Mouse (Mus musculus) natural killer cell, adult 2 months (primary cell): Measurements from ENCODE around the gene Uvssa.

Experiments used
- DNase-seq, 2 experiments: peaks; one replicate each; pipeline ENCODE4 v3.0.0; 2022; ENCODE audit warnings: low spot score in 2 of 2

The Uvssa gene

DNA sequence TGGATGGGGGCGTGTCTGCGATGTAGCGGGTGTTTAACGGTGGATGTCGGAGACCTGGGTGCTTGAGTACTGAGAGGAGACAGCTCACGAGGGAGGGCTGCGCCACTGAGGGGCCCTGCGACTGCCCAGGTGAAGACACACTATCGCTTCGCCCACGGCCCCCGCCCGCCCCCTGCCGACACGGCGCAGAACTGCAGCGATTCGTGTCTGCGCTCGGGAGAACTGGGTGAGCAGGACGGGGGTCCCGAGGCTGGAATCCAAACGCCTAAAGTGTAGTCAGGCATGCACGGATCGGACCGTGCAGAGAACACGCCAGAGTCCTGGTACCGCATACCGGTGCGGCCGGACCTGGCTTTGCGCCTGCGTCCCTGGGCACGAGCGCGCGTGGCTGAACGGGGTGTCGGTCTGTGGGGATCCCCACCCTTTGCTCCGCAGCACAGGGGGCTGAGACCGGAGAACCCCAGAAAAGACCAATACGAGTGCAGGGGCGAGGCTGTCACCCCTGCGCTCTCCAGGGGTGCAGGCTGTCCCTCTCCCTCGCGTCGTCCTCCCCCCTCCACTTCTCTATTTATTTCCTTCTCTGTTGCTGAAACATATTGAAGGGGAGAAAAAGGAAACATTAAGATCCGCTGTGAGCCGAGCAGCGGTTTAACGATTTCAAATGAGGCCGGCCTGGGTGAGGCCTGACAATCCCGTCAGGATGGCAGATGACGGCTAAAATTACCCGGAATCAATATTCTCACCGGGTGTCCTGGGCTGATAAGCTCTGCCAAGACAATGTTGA lies 64.8 kb downstream of the Uvssa start:
- DNase-seq: peak; percentile 25 to 46

DNA sequence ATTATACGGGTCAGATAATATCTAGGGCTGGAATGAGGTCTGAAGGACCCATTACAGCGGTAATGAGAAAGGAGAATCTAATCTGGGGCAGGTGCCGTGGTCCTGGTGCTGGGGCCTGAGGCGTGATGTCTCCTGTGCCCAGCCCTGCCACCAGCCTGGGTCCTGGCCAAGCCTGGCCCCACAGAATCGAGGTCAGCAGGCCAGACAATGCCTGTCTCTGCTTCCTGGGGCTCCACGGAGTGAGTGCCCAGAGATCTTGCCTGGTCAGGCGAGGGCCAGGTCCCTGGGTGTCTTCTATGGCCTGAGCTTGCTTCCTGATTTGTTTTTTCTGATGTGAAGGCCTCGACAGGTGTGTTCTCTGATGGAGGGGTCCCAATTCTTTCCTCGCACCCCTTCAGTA lies 65.4 kb downstream of the Uvssa start:
- no peak for DNase-seq

DNA sequence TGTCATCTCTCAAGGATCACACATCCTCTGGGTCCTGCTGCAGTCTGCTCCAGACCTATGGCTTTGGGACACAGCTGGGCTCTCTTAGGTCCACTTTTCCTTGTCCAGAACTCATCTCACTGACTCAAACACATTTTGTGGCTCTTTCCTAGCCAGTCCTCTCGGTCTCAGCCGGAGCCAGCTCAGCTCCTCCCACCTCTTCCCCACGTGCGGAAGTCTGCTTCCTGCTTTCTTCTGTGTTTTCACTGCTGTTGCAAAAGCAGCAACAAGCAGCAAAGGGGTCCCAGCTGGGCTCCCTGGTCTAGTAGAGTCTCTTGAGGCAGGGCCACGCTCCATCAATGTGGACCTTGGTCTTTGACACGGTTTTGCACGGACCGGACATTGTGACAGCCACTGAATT lies 77.4 kb downstream of the Uvssa start:
- DNase-seq: no peak

DNA sequence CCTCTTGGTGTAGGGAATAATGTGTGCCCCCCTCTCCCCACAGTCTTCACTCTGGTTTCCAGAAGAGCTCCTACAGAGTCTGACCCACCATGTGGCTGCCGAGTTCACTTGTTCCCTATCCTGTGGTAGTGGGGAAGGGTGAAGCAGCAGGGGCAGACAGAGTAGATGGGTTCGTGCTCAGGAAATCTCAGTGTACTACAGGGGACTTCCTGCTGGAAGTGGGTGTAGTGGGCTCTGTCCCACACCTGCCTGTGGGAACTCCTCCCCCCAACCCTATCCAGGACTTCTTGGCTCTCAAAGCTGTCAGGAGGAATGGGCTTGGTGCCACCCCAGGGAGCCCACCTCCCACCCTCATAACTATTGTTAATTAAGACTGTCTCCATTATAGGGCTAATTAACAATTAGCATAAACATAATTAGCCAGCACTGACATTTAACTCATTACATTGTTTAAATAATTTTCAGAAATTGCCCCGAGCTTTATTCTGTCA lies 79.8 kb downstream of the Uvssa start:
- DNase-seq: no peak

DNA sequence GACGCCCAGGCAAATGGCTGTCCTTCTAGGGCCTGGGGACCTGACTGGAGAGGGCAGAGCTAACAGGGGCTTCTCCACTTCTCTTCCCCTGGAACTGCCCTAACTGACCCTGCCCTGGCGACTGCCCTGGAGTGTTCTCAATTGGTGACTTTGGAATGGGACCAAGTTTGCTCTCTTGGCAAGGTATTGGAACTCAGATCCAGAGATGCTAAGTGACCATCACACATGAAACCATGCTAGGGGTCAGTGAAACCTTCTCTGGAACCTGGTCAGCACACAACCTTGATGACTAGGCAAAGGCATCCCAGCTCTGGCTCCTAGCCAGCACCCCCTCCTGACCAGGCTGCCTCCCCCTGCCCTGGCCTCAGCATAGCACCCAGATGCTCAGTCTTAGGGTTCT lies 80.8 kb downstream of the Uvssa start:
- no peak for DNase-seq

DNA sequence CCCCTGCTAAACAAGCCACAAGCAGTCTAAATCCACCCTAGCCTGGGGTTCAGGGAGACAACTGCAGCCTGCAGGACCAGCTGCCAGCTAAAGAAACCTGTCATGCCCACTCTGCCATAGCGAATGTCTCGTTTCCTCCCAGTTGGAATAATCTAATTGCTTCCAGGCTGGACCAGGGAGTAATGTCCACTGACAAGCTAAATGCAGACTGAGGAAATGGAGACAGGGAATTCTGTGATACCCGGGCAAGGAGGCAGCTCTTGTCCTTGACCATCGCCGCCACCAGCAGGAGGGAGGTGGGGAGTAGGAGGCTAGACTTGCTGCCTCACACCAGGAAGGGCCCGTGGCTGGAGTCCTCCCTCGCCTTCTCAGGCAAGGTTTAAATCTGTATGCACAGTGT lies 86.0 kb downstream of the Uvssa start:
- DNase-seq: no peak

DNA sequence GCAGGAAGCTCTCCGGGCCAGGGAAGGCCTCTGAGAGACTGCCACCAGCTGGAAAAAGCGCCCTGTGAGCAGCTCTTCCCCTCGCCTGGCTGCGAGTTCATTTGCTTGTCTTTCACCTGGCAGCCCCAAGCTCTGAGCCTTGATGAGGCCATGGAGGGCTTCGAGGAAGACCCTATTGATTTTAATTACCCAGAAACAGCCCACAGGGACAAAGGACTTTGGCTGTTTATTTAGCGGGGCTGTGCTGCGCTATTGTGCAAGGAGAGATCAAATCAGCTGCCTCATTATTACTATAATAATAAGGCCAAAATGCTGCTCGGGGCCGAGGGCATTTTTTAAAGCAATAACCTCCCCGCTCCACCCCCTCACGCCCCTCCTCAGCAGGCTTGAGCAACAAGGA lies 87.1 kb downstream of the Uvssa start:
- DNase-seq: no peak
